Comparison of ENCODE assay signal across 8 mouse cellular contexts in genomic region chr5:123523692-123524392, GRCm38 (mm10). TPM values are rescaled to one million over a fixed set of nuclear protein-coding genes. Genes with fewer than 3 reads are reported as not detected.
DNase-seq lines count a peak whose midpoint lies in the region; ATAC-seq lines count a peak whose summit lies in the region.

Gene Diablo (minus strand): TSS chr5:123524176.

- H3K4me1 ChIP-seq in hindbrain, embryonic 11.5 days (replicated peaks; ENCODE audit: control insufficient read depth, insufficient read depth, low read length) = peaks cover 5% of the 10 kb centered on the region; the same call in 1 of the 2 replicates

- H3K27me3 ChIP-seq in hindbrain, embryonic 11.5 days (ENCODE audit: control insufficient read depth, insufficient read depth, low read length) = no peaks in the 10 kb centered on the region

- peak within 1 kb of the TSS; percentile 83 for H3K9ac ChIP-seq in hindbrain, embryonic 11.5 days (ENCODE audit: low read depth, low read length)

- no peaks in the 10 kb centered on the region for H3K36me3 ChIP-seq in hindbrain, embryonic 11.5 days (ENCODE audit: control insufficient read depth, insufficient read depth, low read length)

- H3K9me3 ChIP-seq in hindbrain, embryonic 11.5 days (ENCODE audit: control insufficient read depth, low read length) = no peaks in the 10 kb centered on the region

- peak within 1 kb of the TSS; percentile 54 for H3K27ac ChIP-seq in hindbrain, embryonic 11.5 days (ENCODE audit: low read depth, low read length)

- DNase-seq in Muller cell, postnatal 12 days (ENCODE audit: inconsistent ontology term) = peak; percentile 99
- peak; percentile 98 for DNase-seq in cerebellum, adult 9-11 months
- peak; percentile 95 to 98 for DNase-seq in frontal cortex, adult 2 months (ENCODE audit: extremely low spot score in 1 of 2, low spot score in 1 of 2)
- peak; percentile 100 for DNase-seq in hindbrain, embryonic 11.5 days (ENCODE audit: low spot score)
- DNase-seq in layer of hippocampus, postnatal 10 days (ENCODE audit: low spot score in 2 of 2) = peak; percentile 97 to 98
- peak; percentile 99 for DNase-seq in lung, postnatal 10 days
- peak; percentile 98 for DNase-seq in ovary, postnatal 36 days (ENCODE audit: low spot score)
- peak; percentile 99 for DNase-seq in thymus, postnatal 25 days

- peak within 1 kb of the TSS; percentile 93 for H3K4me3 ChIP-seq in hindbrain, embryonic 11.5 days (ENCODE audit: low read depth, low read length)

- ATAC-seq in hindbrain, embryonic 11.5 days (ENCODE audit: low FRiP score) = peak; percentile 99

- peak within 1 kb of the TSS; percentile 95 for H3K4me2 ChIP-seq in hindbrain, embryonic 11.5 days (replicated peaks; ENCODE audit: low read depth, low read length)

- WGBS in hindbrain, embryonic 11.5 days = under 1% methylated on average over 78 of the region's 82 CpGs

RNA-seq across cellular contexts. Expression of gene Diablo, which starts in this region (rescaled TPM):
- polyA plus RNA-seq in frontal cortex, adult 2 months (2012; rRNA removed) = 81.5 and 87.4 TPM in 2 replicates
- polyA plus RNA-seq in hindbrain, embryonic 11.5 days (2014; fragmentation: Nextera tagmentation; extraction: Ambion mirVana) = 145 and 146 TPM in 2 replicates
- 10 to 100 TPM; 41.3 to 48.8 TPM for total RNA-seq in layer of hippocampus, postnatal 10 days (2021)

Comparison
In these comparisons a context has a peak if more than half of its experiments do, and no peak if none do; other contexts are left out.
1. Peak in every context shown above with its lines: DNase-seq, ATAC-seq, H3K4me3 ChIP-seq and H3K27ac ChIP-seq.